32 mouse cellular contexts compared by ENCODE assay signal in the genomic region with DNA sequence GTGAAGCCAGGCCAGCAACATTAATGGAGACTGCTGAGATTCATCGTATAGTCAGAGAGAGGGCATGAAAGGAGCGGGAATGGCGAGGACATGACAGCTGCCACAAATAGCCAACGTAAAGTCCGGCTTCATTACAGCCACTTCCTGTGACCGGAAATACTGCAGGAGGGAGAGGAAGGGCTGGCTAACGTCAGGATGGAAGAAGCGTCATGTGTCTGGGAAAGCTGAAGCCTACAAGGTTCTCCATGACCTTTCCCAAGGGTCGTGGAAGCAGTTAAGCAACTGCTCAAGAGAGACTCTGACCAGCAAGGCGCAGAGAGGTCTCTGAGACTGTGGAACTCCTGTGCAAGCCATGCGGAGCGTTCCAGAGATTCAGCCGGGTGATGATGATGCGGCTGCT. TPM values are rescaled to one million over a fixed set of nuclear protein-coding genes. Genes with fewer than 3 reads are reported as not detected.
"Had no signal": no experiment of that assay in that cellular context is flagged by ENCODE, and none has a peak within 500 bp of the region (broad histone marks: within the 10 kb centered on the region; RNA-seq: fewer than 3 reads in every experiment).

A gene (plus strand): TSS at position 305 of the 400 bp plus-strand sequence.

- H3K9ac ChIP-seq: embryonic facial prominence, embryonic 12.5 days; embryonic facial prominence, embryonic 13.5 days; embryonic facial prominence, embryonic 15.5 days; forebrain, embryonic 12.5 days; forebrain, embryonic 13.5 days; forebrain, embryonic 15.5 days; forebrain, postnatal 0 days had no signal

- H3K4me2 ChIP-seq: embryonic facial prominence, embryonic 12.5 days; embryonic facial prominence, embryonic 13.5 days; embryonic facial prominence, embryonic 15.5 days; forebrain, embryonic 12.5 days; forebrain, embryonic 13.5 days; forebrain, embryonic 15.5 days had no signal

- H3K4me1 ChIP-seq: embryonic facial prominence, embryonic 10.5 days; embryonic facial prominence, embryonic 12.5 days; embryonic facial prominence, embryonic 13.5 days; embryonic facial prominence, embryonic 15.5 days; forebrain, embryonic 10.5 days; forebrain, embryonic 12.5 days; forebrain, embryonic 13.5 days; forebrain, embryonic 15.5 days had no signal

- H3K9me3 ChIP-seq: embryonic facial prominence, embryonic 10.5 days; embryonic facial prominence, embryonic 12.5 days; embryonic facial prominence, embryonic 13.5 days; embryonic facial prominence, embryonic 15.5 days; forebrain, embryonic 10.5 days; forebrain, embryonic 12.5 days; forebrain, embryonic 13.5 days; forebrain, embryonic 15.5 days had no signal

- H3K4me3 ChIP-seq: embryonic facial prominence, embryonic 10.5 days; embryonic facial prominence, embryonic 12.5 days; embryonic facial prominence, embryonic 13.5 days; embryonic facial prominence, embryonic 15.5 days; erythroblast, embryonic 14.5 days; forebrain, embryonic 10.5 days; forebrain, embryonic 12.5 days; forebrain, embryonic 13.5 days; forebrain, embryonic 15.5 days; gastrocnemius, adult 2 months had no signal

- ATAC-seq: forebrain, embryonic 13.5 days; forebrain, embryonic 14.5 days; forebrain, embryonic 15.5 days; forebrain, embryonic 16.5 days; forebrain, postnatal 0 days had no signal

- H3K27me3 ChIP-seq: embryonic facial prominence, embryonic 12.5 days; embryonic facial prominence, embryonic 13.5 days; embryonic facial prominence, embryonic 15.5 days; forebrain, embryonic 12.5 days; forebrain, embryonic 13.5 days; forebrain, embryonic 15.5 days had no signal

- H3K36me3 ChIP-seq: embryonic facial prominence, embryonic 10.5 days; embryonic facial prominence, embryonic 12.5 days; embryonic facial prominence, embryonic 13.5 days; embryonic facial prominence, embryonic 15.5 days; forebrain, embryonic 10.5 days; forebrain, embryonic 12.5 days; forebrain, embryonic 15.5 days had no signal

- H3K27ac ChIP-seq: embryonic facial prominence, embryonic 10.5 days; embryonic facial prominence, embryonic 12.5 days; embryonic facial prominence, embryonic 13.5 days; embryonic facial prominence, embryonic 15.5 days; forebrain, embryonic 10.5 days; forebrain, embryonic 12.5 days; forebrain, embryonic 13.5 days; forebrain, embryonic 15.5 days; gastrocnemius, adult 2 months had no signal

- DNase-seq: cerebellum, adult 18-20 months; cerebellum, adult 2 months; cerebellum, adult 8-10 months; cerebellum, adult 9-10 months; cerebellum, adult 9-11 months; cerebellum, postnatal 10 days; cerebellum, postnatal 14 days; cerebellum, postnatal 25 days; cerebellum, postnatal 36 days; embryo, embryonic 11 days; forebrain, postnatal 0 days; gastrocnemius, adult 2 months; gastrocnemius, postnatal 10 days; gastrocnemius, postnatal 14 days; gastrocnemius, postnatal 25 days; gastrocnemius, postnatal 36 days had no signal

RNA-seq across cellular contexts. Expression of the gene that starts here (rescaled TPM):
- total RNA-seq: common myeloid progenitor, adult 5-6 weeks; gastrocnemius, adult 18-20 months; gastrocnemius, adult 2 months; gastrocnemius, postnatal 25 days; gastrocnemius, postnatal 36 days; granulocyte monocyte progenitor cell, adult 5-6 weeks had no signal
- polyA plus RNA-seq: cerebellum, adult 2 months; cortical plate, adult 2 months; erythroblast, embryonic 14.5 days; forebrain, embryonic 16.5 days; forebrain, postnatal 0 days; frontal cortex, adult 2 months had no signal
